Mouse (Mus musculus): ENCODE data around the gene Lpin3.

Gene Lpin3

GRCm38 (mm10) chr2:160887284-160887683 is 6.8 kb downstream of the Lpin3 start:
- peak; percentile 73 to 87 for DNase-seq (ENCODE audit: low spot score in 2 of 2)

GRCm38 (mm10) chr2:160887859-160888258 is 7.4 kb downstream of the Lpin3 start:
- no peak for DNase-seq (ENCODE audit: low spot score in 2 of 2)

- DNase-seq (ENCODE audit: low spot score in 2 of 2): peak in 1 of 2 experiments; percentile 13
Measured at GRCm38 (mm10) chr2:160891045-160891444, 10.6 kb downstream of the Lpin3 start.

- DNase-seq (ENCODE audit: low spot score in 2 of 2): no peak
Measured at GRCm38 (mm10) chr2:160891697-160892096, 11.2 kb downstream of the Lpin3 start.

GRCm38 (mm10) chr2:160901656-160902412 is 21.4 kb downstream of the Lpin3 start:
- no peak for DNase-seq (ENCODE audit: low spot score in 2 of 2)

- no peak for DNase-seq (ENCODE audit: low spot score in 2 of 2)
Measured at GRCm38 (mm10) chr2:160905301-160905700, 24.8 kb downstream of the Lpin3 start.

GRCm38 (mm10) chr2:160906101-160906500 is 25.6 kb downstream of the Lpin3 start:
- DNase-seq (ENCODE audit: low spot score in 2 of 2): no peak

GRCm38 (mm10) chr2:160908607-160909006 is 28.1 kb downstream of the Lpin3 start:
- DNase-seq (ENCODE audit: low spot score in 2 of 2): no peak

GRCm38 (mm10) chr2:160910633-160911032 is 30.2 kb downstream of the Lpin3 start:
- no peak for DNase-seq (ENCODE audit: low spot score in 2 of 2)

GRCm38 (mm10) chr2:160911558-160912201 is 31.2 kb downstream of the Lpin3 start:
- no peak for DNase-seq (ENCODE audit: low spot score in 2 of 2)

GRCm38 (mm10) chr2:160912231-160912671 is 31.8 kb downstream of the Lpin3 start, which contains the start of gene Emilin3:
Gene Emilin3, minus strand, starts transcription at chr2:160912328.
- no peak for DNase-seq (ENCODE audit: low spot score in 2 of 2)

GRCm38 (mm10) chr2:160914656-160915055 is 34.2 kb downstream of the Lpin3 start:
- DNase-seq (ENCODE audit: low spot score in 2 of 2): no peak

- no peak for DNase-seq (ENCODE audit: low spot score in 2 of 2)
Measured at GRCm38 (mm10) chr2:160915821-160916610, 35.5 kb downstream of the Lpin3 start.

- DNase-seq (ENCODE audit: low spot score in 2 of 2): no peak
Measured at GRCm38 (mm10) chr2:160916714-160917113, 36.2 kb downstream of the Lpin3 start.

GRCm38 (mm10) chr2:160917313-160917712 is 36.8 kb downstream of the Lpin3 start:
- DNase-seq (ENCODE audit: low spot score in 2 of 2): no peak

GRCm38 (mm10) chr2:160918154-160918929 is 37.9 kb downstream of the Lpin3 start:
- DNase-seq (ENCODE audit: low spot score in 2 of 2): no peak

- no peak for DNase-seq (ENCODE audit: low spot score in 2 of 2)
Measured at GRCm38 (mm10) chr2:160918930-160919215, 38.4 kb downstream of the Lpin3 start.

- DNase-seq (ENCODE audit: low spot score in 2 of 2): no peak
Measured at GRCm38 (mm10) chr2:160921285-160921684, 40.8 kb downstream of the Lpin3 start.

- DNase-seq (ENCODE audit: low spot score in 2 of 2): peak in 1 of 2 experiments; percentile 56
Measured at GRCm38 (mm10) chr2:160925203-160925602, 44.7 kb downstream of the Lpin3 start.

- DNase-seq (ENCODE audit: low spot score in 2 of 2): no peak
Measured at GRCm38 (mm10) chr2:160931378-160931777, 50.9 kb downstream of the Lpin3 start.

GRCm38 (mm10) chr2:160932325-160932724 is 51.9 kb downstream of the Lpin3 start:
- no peak for DNase-seq (ENCODE audit: low spot score in 2 of 2)

GRCm38 (mm10) chr2:160932981-160933380 is 52.5 kb downstream of the Lpin3 start:
- no peak for DNase-seq (ENCODE audit: low spot score in 2 of 2)
